28 mouse cellular contexts compared by ENCODE assay signal in genomic region chr1:138906256-138906655, GRCm38 (mm10). TPM values are rescaled to one million over a fixed set of nuclear protein-coding genes. Genes with fewer than 3 reads are reported as not detected.
DNase-seq lines count a peak whose midpoint lies in the region; ATAC-seq and TF ChIP-seq lines count a peak whose summit lies in the region.
"Had no signal": no experiment of that assay in that cellular context is flagged by ENCODE, and none has a peak within 500 bp of the region (broad histone marks: within the 10 kb centered on the region; RNA-seq: fewer than 3 reads in every experiment).

No protein-coding gene starts in this region.

- H3K4me1 ChIP-seq in heart, embryonic 11.5 days (ENCODE audit: control insufficient read depth, insufficient read depth, low read length) = peaks cover 13% of the 10 kb centered on the region; the same call in 1 of the 2 replicates
- H3K4me1 ChIP-seq in heart, embryonic 14.5 days (ENCODE audit: control insufficient read depth in 2 of 2, insufficient read depth in 2 of 2, low read length in 2 of 2) = peaks cover 5 to 22% of the 10 kb centered on the region in 2 experiments
- peaks cover 14% of the 10 kb centered on the region for H3K4me1 ChIP-seq in heart, postnatal 0 days (ENCODE audit: control insufficient read depth, insufficient read depth)
- H3K4me1 ChIP-seq in liver, embryonic 11.5 days (replicated peaks; ENCODE audit: control insufficient read depth, insufficient read depth, low read length) = no peaks in the 10 kb centered on the region
- H3K4me1 ChIP-seq: forebrain, embryonic 10.5 days; forebrain, embryonic 13.5 days had no signal

- intact Hi-C loops in heart, postnatal 36 days (cut with DNase I) = no loop called here

- no peak overlapping the region for H3K4me3 ChIP-seq in heart, embryonic 11.5 days (ENCODE audit: low read depth, low read length)
- H3K4me3 ChIP-seq in heart, embryonic 14.5 days (ENCODE audit: control insufficient read depth in 1 of 2, insufficient read depth in 1 of 2, low read depth in 1 of 2, low read length in 2 of 2) = no peak overlapping the region
- H3K4me3 ChIP-seq in heart, postnatal 0 days (ENCODE audit: low read depth, low read length) = no peak overlapping the region
- H3K4me3 ChIP-seq in liver, embryonic 11.5 days (ENCODE audit: low read depth, low read length) = no peak overlapping the region
- H3K4me3 ChIP-seq: forebrain, embryonic 10.5 days; forebrain, embryonic 13.5 days had no signal

- TF ChIP-seq CTCF in heart, postnatal 0 days (IDR thresholded peaks at IDR 0.05; ENCODE audit: low read depth) = no peak

- peak; percentile 91 for DNase-seq in heart, adult 11 months
- DNase-seq in heart, postnatal 4 days = no peak
- no peak for DNase-seq in heart, postnatal 36 days
- no peak for DNase-seq in heart, adult 8-10 months (ENCODE audit: low spot score)
- DNase-seq in heart, postnatal 0 days (ENCODE audit: low spot score) = peak; percentile 23
- DNase-seq in liver, embryonic 11.5 days (ENCODE audit: low spot score) = no peak
- DNase-seq: adrenal gland, adult 8-10 months; adrenal gland, postnatal 25 days; cerebellum, adult 11-12 months; cerebellum, adult 8-10 months; cerebellum, postnatal 10 days; cerebellum, postnatal 36 days; gastrocnemius, postnatal 10 days; gastrocnemius, postnatal 36 days; kidney, adult 18-20 months; kidney, adult 9 months had no signal

- no peaks in the 10 kb centered on the region for H3K9me3 ChIP-seq in heart, embryonic 11.5 days (replicated peaks; ENCODE audit: control insufficient read depth, low read length)
- H3K9me3 ChIP-seq in heart, embryonic 14.5 days (ENCODE audit: control insufficient read depth, low read length) = no peaks in the 10 kb centered on the region
- no peaks in the 10 kb centered on the region for H3K9me3 ChIP-seq in heart, postnatal 0 days (replicated peaks; ENCODE audit: control insufficient read depth, low read length)
- H3K9me3 ChIP-seq in liver, embryonic 11.5 days (ENCODE audit: control insufficient read depth, low read length) = no peaks in the 10 kb centered on the region
- H3K9me3 ChIP-seq: forebrain, embryonic 10.5 days; forebrain, embryonic 13.5 days had no signal

- H3K27me3 ChIP-seq in heart, embryonic 11.5 days (ENCODE audit: control insufficient read depth, insufficient read depth, low read length) = no peaks in the 10 kb centered on the region
- no peaks in the 10 kb centered on the region for H3K27me3 ChIP-seq in heart, embryonic 14.5 days (ENCODE audit: control insufficient read depth, insufficient read depth, low read length)
- H3K27me3 ChIP-seq in heart, postnatal 0 days (ENCODE audit: control insufficient read depth, insufficient read depth, low read length) = no peaks in the 10 kb centered on the region
- no peaks in the 10 kb centered on the region for H3K27me3 ChIP-seq in liver, embryonic 11.5 days (replicated peaks; ENCODE audit: control insufficient read depth, insufficient read depth, low read length)
- H3K27me3 ChIP-seq: forebrain, embryonic 13.5 days had no signal

- H3K9ac ChIP-seq in heart, embryonic 11.5 days (ENCODE audit: low read depth, low read length) = no peak overlapping the region
- H3K9ac ChIP-seq in heart, embryonic 14.5 days (ENCODE audit: low read length) = no peak overlapping the region
- no peak overlapping the region for H3K9ac ChIP-seq in heart, postnatal 0 days (replicated peaks; ENCODE audit: low read depth, low read length)
- H3K9ac ChIP-seq in liver, embryonic 11.5 days (ENCODE audit: low read depth, low read length) = no peak overlapping the region
- H3K9ac ChIP-seq: forebrain, embryonic 13.5 days; hindbrain, embryonic 14.5 days had no signal

- peak overlapping the region; percentile 54; the same call in 1 of the 2 replicates for H3K27ac ChIP-seq in heart, embryonic 11.5 days (ENCODE audit: low read depth, low read length)
- H3K27ac ChIP-seq in heart, embryonic 14.5 days (replicated peaks in 1 of 2; ENCODE audit: control insufficient read depth in 1 of 2, insufficient read depth in 1 of 2, low read depth in 2 of 2, low read length in 2 of 2) = peak overlapping the region; percentile 55 to 72; a peak in 3 of 4 replicates
- peak overlapping the region; percentile 38 for H3K27ac ChIP-seq in heart, postnatal 0 days (ENCODE audit: low read depth)
- H3K27ac ChIP-seq in liver, embryonic 11.5 days (ENCODE audit: low read depth, low read length) = no peak overlapping the region
- H3K27ac ChIP-seq: forebrain, embryonic 10.5 days; forebrain, embryonic 13.5 days; hindbrain, embryonic 14.5 days; hindbrain, postnatal 0 days had no signal

- no peak for ATAC-seq in heart, embryonic 11.5 days (replicated peaks; ENCODE audit: insufficient number of reproducible peaks, low FRiP score, low TSS enrichment)
- ATAC-seq in heart, embryonic 14.5 days (ENCODE audit: insufficient number of reproducible peaks, insufficient read depth, low FRiP score, low read depth) = peak; percentile 87
- ATAC-seq in heart, postnatal 0 days (ENCODE audit: insufficient read depth, low read depth) = peak; percentile 47
- no peak for ATAC-seq in liver, embryonic 11.5 days (replicated peaks; ENCODE audit: low FRiP score)
- ATAC-seq: activated CD4-positive, CD25-positive, alpha-beta regulatory T cell, adult 4 months; forebrain, embryonic 13.5 days; forebrain, embryonic 16.5 days; hindbrain, postnatal 0 days; inflammation-experienced regulatory T-cells, adult 6 months; intestine, embryonic 16.5 days had no signal

- 23% methylated on average over 3 of the region's 3 CpGs for WGBS in heart, embryonic 11.5 days (ENCODE audit: insufficient replicate concordance)
- WGBS in heart, embryonic 14.5 days = 17% methylated on average over 3 of the region's 3 CpGs
- WGBS in heart, postnatal 0 days = 24% methylated on average over 3 of the region's 3 CpGs
- 61% methylated on average over 3 of the region's 3 CpGs for WGBS in liver, embryonic 11.5 days

- no peaks in the 10 kb centered on the region for H3K36me3 ChIP-seq in heart, embryonic 11.5 days (ENCODE audit: control insufficient read depth, insufficient read depth, low read length)
- H3K36me3 ChIP-seq in heart, embryonic 14.5 days (ENCODE audit: control insufficient read depth, insufficient read depth, low read length) = no peaks in the 10 kb centered on the region
- no peaks in the 10 kb centered on the region for H3K36me3 ChIP-seq in heart, postnatal 0 days (replicated peaks; ENCODE audit: control insufficient read depth, insufficient read depth, low read length)
- no peaks in the 10 kb centered on the region for H3K36me3 ChIP-seq in liver, embryonic 11.5 days (ENCODE audit: control insufficient read depth, insufficient read depth, low read length)
- H3K36me3 ChIP-seq: forebrain, embryonic 10.5 days had no signal

- H3K4me2 ChIP-seq in heart, embryonic 11.5 days = no peak overlapping the region
- peak overlapping the region; percentile 29 for H3K4me2 ChIP-seq in heart, embryonic 14.5 days (ENCODE audit: low read length)
- H3K4me2 ChIP-seq in heart, postnatal 0 days (ENCODE audit: low read depth, low read length) = peak overlapping the region; percentile 32; the same call in 1 of the 2 replicates
- H3K4me2 ChIP-seq in liver, embryonic 11.5 days = no peak overlapping the region
- H3K4me2 ChIP-seq: forebrain, embryonic 13.5 days; hindbrain, embryonic 14.5 days had no signal

- TF ChIP-seq EP300 in heart, postnatal 0 days (IDR thresholded peaks at IDR 0.05; ENCODE audit: low read depth) = no peak

RNA-seq across cellular contexts. Expression of gene 2310009B15Rik, which starts 49.6 kb away (rescaled TPM):
- total RNA-seq in heart, postnatal 4 days (2021) = 10 to 100 TPM; 15.8 to 20.3 TPM
- polyA plus RNA-seq in heart, embryonic 11.5 days (2014; fragmentation: Nextera tagmentation; extraction: Ambion mirVana) = 27.4 and 28.1 TPM in 2 replicates
- 10 to 100 TPM; 10.8 to 15.2 TPM for total RNA-seq in heart, postnatal 36 days (2021)
- polyA plus RNA-seq in heart, embryonic 14.5 days (2014; fragmentation: Nextera tagmentation; extraction: Ambion mirVana) = 30.5 and 40.3 TPM in 2 replicates
- 10 to 100 TPM in 3 of 4 experiments, 1 to 10 TPM in 1; 9.6 to 12.8 (median 10.9) TPM for total RNA-seq in heart, adult 8-10 months (2022)
- 30.8 and 43.9 TPM in 2 replicates for total RNA-seq in heart, postnatal 0 days (2014; rRNA removed; ENCODE audit: low replicate concordance)
- 42.7 and 48.2 TPM in 2 replicates for polyA plus RNA-seq in heart, postnatal 0 days (2015; fragmentation: Nextera tagmentation; extraction: Ambion mirVana)
- 27.8 and 31.4 TPM in 2 replicates for polyA plus RNA-seq in liver, embryonic 11.5 days (2014; fragmentation: Nextera tagmentation; extraction: Ambion mirVana)

RNA-seq across cellular contexts. Expression of gene Dennd1b, which starts 57.0 kb away (rescaled TPM):
- 10 to 100 TPM; 30.8 to 33.3 TPM for total RNA-seq in heart, postnatal 4 days (2021)
- 10.1 and 14.3 TPM in 2 replicates for polyA plus RNA-seq in heart, embryonic 11.5 days (2014; fragmentation: Nextera tagmentation; extraction: Ambion mirVana)
- total RNA-seq in heart, postnatal 36 days (2021) = 10 to 100 TPM; 19.8 to 20.8 TPM
- 16.8 and 18.6 TPM in 2 replicates for polyA plus RNA-seq in heart, embryonic 14.5 days (2014; fragmentation: Nextera tagmentation; extraction: Ambion mirVana)
- total RNA-seq in heart, adult 8-10 months (2022) = 10 to 100 TPM; 22.2 to 25.7 (median 23.8) TPM
- total RNA-seq in heart, postnatal 0 days (2014; rRNA removed; ENCODE audit: low replicate concordance) = 17.2 and 39.6 TPM in 2 replicates
- polyA plus RNA-seq in heart, postnatal 0 days (2015; fragmentation: Nextera tagmentation; extraction: Ambion mirVana) = 10.3 and 11.1 TPM in 2 replicates
- polyA plus RNA-seq in liver, embryonic 11.5 days (2014; fragmentation: Nextera tagmentation; extraction: Ambion mirVana) = 5.4 and 8.0 TPM in 2 replicates

RNA-seq across cellular contexts. Expression of gene Lhx9, which starts 57.9 kb away (rescaled TPM):
- not detected for total RNA-seq in heart, postnatal 4 days (2021)
- 2.0 and 2.5 TPM in 2 replicates for polyA plus RNA-seq in heart, embryonic 11.5 days (2014; fragmentation: Nextera tagmentation; extraction: Ambion mirVana)
- not detected for total RNA-seq in heart, postnatal 36 days (2021)
- polyA plus RNA-seq in heart, embryonic 14.5 days (2014; fragmentation: Nextera tagmentation; extraction: Ambion mirVana) = 0.32 and 0.61 TPM in 2 replicates
- total RNA-seq in heart, adult 8-10 months (2022) = under 1 TPM in 1 of 4 experiments, not detected in 3; 0.25 TPM
- total RNA-seq in heart, postnatal 0 days (2014; rRNA removed; ENCODE audit: low replicate concordance) = not detected in 2 replicates
- polyA plus RNA-seq in heart, postnatal 0 days (2015; fragmentation: Nextera tagmentation; extraction: Ambion mirVana) = 0.05 TPM in 2 replicates
- polyA plus RNA-seq in liver, embryonic 11.5 days (2014; fragmentation: Nextera tagmentation; extraction: Ambion mirVana) = 2.5 and 3.8 TPM in 2 replicates
- total RNA-seq: adrenal gland, adult 8-10 months; adrenal gland, postnatal 25 days; gastrocnemius, adult 18-20 months; gastrocnemius, postnatal 10 days; gastrocnemius, postnatal 36 days; granulocyte monocyte progenitor cell, adult 5-6 weeks had no signal
- polyA plus RNA-seq: activated CD4-positive, CD25-positive, alpha-beta regulatory T cell, adult 4 months had no signal

Comparison
In these comparisons a context has a peak if more than half of its experiments do, and no peak if none do; other contexts are left out.
1. DNase-seq: peak in heart, adult 11 months (single experiment) and heart, postnatal 0 days (single experiment); none in heart, postnatal 4 days (single experiment), heart, postnatal 36 days (0 of 2), heart, adult 8-10 months (single experiment) and liver, embryonic 11.5 days (single experiment).
2. ATAC-seq: peak in heart, embryonic 14.5 days (single experiment) and heart, postnatal 0 days (single experiment); none in heart, embryonic 11.5 days (single experiment) and liver, embryonic 11.5 days (single experiment).
3. H3K4me2 ChIP-seq: peak in heart, embryonic 14.5 days (single experiment) and heart, postnatal 0 days (single experiment); none in heart, embryonic 11.5 days (single experiment) and liver, embryonic 11.5 days (single experiment).